Mouse (Mus musculus) B cell, adult 2 months (primary cell): ENCODE measurements around the gene Tpm4.
A peak's percentile ranks its signal among the peaks of the same experiment; 100 is the strongest.

ENCODE experiments used
- DNase-seq, 2 experiments: peaks; one replicate each; pipeline ENCODE4 v3.0.0; 2022

Gene Tpm4

GRCm38 (mm10) chr8:72143256-72143824 lies 8.6 kb downstream of the Tpm4 start:
- no peak for DNase-seq

- no peak for DNase-seq
These were observed 9.7 kb downstream of the Tpm4 start for GRCm38 (mm10) chr8:72144345-72144975.

GRCm38 (mm10) chr8:72145511-72145910 lies 10.7 kb downstream of the Tpm4 start:
- no peak for DNase-seq

GRCm38 (mm10) chr8:72146056-72146455 lies 11.3 kb downstream of the Tpm4 start:
- no peak for DNase-seq

- no peak for DNase-seq
These were observed 11.8 kb downstream of the Tpm4 start for GRCm38 (mm10) chr8:72146556-72146955.

GRCm38 (mm10) chr8:72147266-72147665 lies 12.5 kb downstream of the Tpm4 start:
- DNase-seq = no peak

GRCm38 (mm10) chr8:72149056-72149455 lies 14.3 kb downstream of the Tpm4 start:
- no peak for DNase-seq

GRCm38 (mm10) chr8:72151418-72152078 lies 16.8 kb downstream of the Tpm4 start:
- no peak for DNase-seq

- DNase-seq = no peak
These were observed 18.6 kb downstream of the Tpm4 start for GRCm38 (mm10) chr8:72153382-72153781.

- no peak for DNase-seq
These were observed 23.3 kb downstream of the Tpm4 start for GRCm38 (mm10) chr8:72158096-72158495.

- DNase-seq = no peak
These were observed 24.0 kb downstream of the Tpm4 start for GRCm38 (mm10) chr8:72158726-72159125.

- DNase-seq = peak; percentile 39 to 40
These were observed 25.2 kb downstream of the Tpm4 start for GRCm38 (mm10) chr8:72160007-72160406.

- DNase-seq = peak; percentile 99 to 100
These were observed 26.2 kb downstream of the Tpm4 start, which contains the start of gene Rab8a for GRCm38 (mm10) chr8:72160707-72161697. Gene Rab8a (plus strand): TSS chr8:72161200.

- DNase-seq = no peak
These were observed 28.0 kb downstream of the Tpm4 start for GRCm38 (mm10) chr8:72162821-72163220.

GRCm38 (mm10) chr8:72169098-72169668 lies 34.4 kb downstream of the Tpm4 start:
- peak; percentile 78 to 86 for DNase-seq

- peak in 1 of 2 experiments; percentile 60 for DNase-seq
These were observed 35.0 kb downstream of the Tpm4 start for GRCm38 (mm10) chr8:72169681-72170249.

GRCm38 (mm10) chr8:72177346-72177925 lies 42.7 kb downstream of the Tpm4 start:
- peak; percentile 85 to 87 for DNase-seq

- DNase-seq = peak; percentile 74 to 79
These were observed 48.9 kb downstream of the Tpm4 start for GRCm38 (mm10) chr8:72183554-72184202.

- no peak for DNase-seq
These were observed 53.1 kb downstream of the Tpm4 start for GRCm38 (mm10) chr8:72187793-72188331.

GRCm38 (mm10) chr8:72189417-72190214 lies 54.8 kb downstream of the Tpm4 start, which contains the start of gene Hsh2d:
Gene Hsh2d (plus strand): TSS chr8:72189638.
- DNase-seq = peak; percentile 88 to 89
